Mouse (Mus musculus) CH12F3 (cell line): ENCODE data around the gene Usp32.

Experiments used
- in situ Hi-C: fragments of 300-500 bp; cut with MboI; formaldehyde crosslinking; loops from 2 replicates; pipeline ENCODE4 v1.14.3; 2020; ENCODE audit warnings: low sequenced_read_pairs

Gene Usp32

DNA sequence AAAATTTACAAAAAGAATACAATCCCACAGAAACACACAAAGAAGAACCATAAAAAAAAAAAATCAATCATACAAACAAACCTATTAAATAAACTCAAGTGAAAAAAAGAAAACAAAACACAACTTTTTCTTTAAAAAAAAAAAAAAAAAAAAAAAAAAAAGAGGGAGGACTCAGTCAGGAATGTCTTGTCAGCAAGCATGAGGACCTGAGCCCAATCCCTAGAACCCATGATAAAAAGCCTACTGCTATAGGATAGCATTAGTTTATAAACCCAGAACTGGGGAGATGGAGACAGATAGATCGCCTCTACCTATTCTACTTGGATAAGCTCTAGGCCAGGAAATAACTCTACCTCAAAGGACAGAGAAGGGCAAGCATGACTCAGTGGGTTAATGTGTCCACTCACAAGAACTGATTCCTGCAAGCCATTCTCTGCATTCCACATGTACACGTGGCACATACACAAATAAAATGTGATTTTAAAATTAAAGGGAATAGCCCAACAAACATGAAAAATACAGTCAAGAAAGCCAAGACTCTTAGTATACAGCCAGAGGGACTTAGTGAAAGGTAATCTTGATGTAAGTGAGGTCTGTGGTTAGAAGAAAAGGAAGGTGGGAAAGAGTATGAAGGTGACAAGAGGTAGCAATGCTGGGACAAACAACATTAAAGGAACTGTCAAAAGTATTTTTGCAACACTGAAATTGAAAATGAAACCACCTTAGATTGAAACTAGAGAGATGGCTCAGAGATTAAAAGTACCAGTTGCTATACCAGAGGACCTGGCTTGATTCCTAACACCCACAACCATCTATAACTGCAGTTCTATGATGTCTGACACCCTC, 13.5 kb downstream of the Usp32 start:
- in situ Hi-C loops: no loop called here

- in situ Hi-C loops: no loop called here
Observed at GRCm38 (mm10) chr11:85123267-85123992, 16.5 kb downstream of the Usp32 start.

GRCm38 (mm10) chr11:85122073-85122472, 17.9 kb downstream of the Usp32 start:
- in situ Hi-C loops: no loop called here

DNA sequence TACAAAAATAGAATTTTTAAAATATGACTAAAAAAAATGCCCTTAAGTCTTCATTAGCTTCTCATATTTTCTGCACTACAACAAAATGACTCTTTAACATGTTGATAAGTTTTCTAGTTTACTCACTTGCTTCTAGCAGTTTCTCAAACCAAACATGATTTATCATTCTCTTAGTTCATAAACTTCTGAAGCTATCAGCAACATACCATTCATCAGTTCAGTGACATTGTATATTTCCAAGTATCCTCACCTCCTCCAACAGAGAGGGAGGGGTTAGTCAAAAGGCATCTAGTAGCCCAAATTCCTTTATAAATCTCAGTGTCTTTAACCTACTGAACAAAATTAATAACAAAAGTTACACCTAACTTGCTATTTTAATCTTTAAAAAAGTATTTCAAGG, 22.8 kb downstream of the Usp32 start:
- in situ Hi-C loops: no loop called here

- in situ Hi-C loops: no loop called here
Observed at GRCm38 (mm10) chr11:85116084-85116844, 23.7 kb downstream of the Usp32 start.

GRCm38 (mm10) chr11:85109957-85110356, 30.0 kb downstream of the Usp32 start:
- in situ Hi-C loops: no loop called here

DNA sequence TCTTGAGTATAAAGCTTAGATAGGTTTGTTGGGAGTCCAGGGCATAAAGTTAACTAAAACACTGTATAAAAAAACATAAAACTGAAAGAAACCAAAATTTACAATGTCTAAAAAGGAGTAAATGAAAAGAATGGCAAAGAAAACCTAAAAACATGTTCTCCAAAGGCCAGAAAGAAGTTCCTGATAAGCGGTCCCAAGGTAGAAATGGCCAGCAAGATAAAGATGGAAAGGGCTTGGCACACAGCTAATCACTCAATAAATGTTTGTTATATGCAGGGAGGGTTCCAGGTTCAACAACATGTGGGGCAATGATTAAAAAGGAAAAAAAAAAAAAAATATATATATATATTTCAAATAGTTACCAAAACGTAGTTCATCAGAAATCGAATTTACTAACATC, 32.7 kb downstream of the Usp32 start:
- in situ Hi-C loops: no loop called here

DNA sequence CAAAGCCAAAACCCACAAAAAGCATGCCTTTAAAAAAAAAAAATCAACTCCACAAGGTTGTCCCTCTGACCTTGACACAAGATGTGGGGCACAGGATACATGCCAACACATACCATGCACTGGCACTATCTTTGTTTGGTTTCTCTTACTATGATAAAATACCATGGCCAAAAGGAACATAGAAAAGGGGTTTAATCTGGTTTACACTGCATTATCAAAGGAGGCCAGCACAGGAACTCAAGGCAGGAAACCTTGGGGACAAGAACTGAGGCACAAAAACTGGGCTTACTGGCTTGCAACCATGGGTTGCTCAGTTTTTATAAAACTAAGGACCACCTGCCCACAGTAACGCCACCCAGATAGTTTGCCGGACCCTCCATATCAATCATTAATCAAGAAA, 34.1 kb downstream of the Usp32 start:
- in situ Hi-C loops: no loop called here

GRCm38 (mm10) chr11:85103763-85104162, 36.2 kb downstream of the Usp32 start:
- in situ Hi-C loops: no loop called here

- in situ Hi-C loops: no loop called here
Observed at GRCm38 (mm10) chr11:85095116-85095515, 44.8 kb downstream of the Usp32 start.

- in situ Hi-C loops: no loop called here
Observed at GRCm38 (mm10) chr11:85086253-85086652, 53.7 kb downstream of the Usp32 start.

- in situ Hi-C loops: no loop called here
Observed at GRCm38 (mm10) chr11:85067871-85068270, 72.1 kb downstream of the Usp32 start.

- in situ Hi-C loops: no loop called here
Observed at GRCm38 (mm10) chr11:85058562-85058961, 81.4 kb downstream of the Usp32 start.

- in situ Hi-C loops: no loop called here
Observed at GRCm38 (mm10) chr11:85057544-85057943, 82.4 kb downstream of the Usp32 start.

- in situ Hi-C loops: no loop called here
Observed at GRCm38 (mm10) chr11:85056901-85057300, 83.1 kb downstream of the Usp32 start.

GRCm38 (mm10) chr11:85055561-85055960, 84.4 kb downstream of the Usp32 start:
- in situ Hi-C loops: no loop called here

DNA sequence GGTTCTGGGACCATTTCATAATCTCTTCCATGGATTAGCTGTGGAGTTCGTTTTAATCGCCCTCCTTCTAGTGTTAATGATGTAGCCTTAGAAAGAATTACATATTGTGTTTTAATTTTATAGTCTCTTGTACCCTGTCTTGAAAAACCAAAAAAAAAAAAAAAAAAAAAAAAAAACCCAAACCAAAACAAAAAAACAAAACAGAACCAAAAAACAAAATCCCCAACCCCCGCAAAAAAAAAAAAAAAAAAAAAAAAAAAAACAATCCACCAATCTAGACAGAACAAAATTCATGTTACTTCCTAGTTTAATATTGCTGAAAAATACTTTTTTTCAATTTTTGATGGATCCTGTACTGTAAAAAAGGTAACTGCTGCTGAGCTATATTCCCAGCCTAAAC, 100.7 kb downstream of the Usp32 start:
- in situ Hi-C loops: no loop called here

DNA sequence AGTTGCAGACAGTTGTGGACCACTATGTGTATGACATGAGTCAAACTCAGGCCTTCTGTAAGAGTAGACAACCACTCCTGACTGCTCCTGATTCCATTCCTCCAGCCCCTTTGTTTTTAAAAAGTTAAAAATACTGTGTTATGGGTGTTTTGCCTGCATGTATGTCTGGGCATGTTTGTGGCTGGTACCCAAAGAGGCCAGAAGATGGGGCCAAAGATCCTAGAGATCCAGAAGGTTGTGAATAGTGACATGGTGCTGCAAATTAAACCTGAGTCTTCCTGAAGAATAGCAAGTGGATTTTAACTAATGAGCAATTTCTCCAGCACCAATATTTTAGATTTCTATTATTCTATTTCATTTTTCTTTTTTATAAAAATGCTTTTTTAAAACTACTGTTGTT, 126.8 kb downstream of the Usp32 start:
- in situ Hi-C loops: no loop called here

GRCm38 (mm10) chr11:85003566-85003965, 136.4 kb downstream of the Usp32 start:
- in situ Hi-C loops: no loop called here

DNA sequence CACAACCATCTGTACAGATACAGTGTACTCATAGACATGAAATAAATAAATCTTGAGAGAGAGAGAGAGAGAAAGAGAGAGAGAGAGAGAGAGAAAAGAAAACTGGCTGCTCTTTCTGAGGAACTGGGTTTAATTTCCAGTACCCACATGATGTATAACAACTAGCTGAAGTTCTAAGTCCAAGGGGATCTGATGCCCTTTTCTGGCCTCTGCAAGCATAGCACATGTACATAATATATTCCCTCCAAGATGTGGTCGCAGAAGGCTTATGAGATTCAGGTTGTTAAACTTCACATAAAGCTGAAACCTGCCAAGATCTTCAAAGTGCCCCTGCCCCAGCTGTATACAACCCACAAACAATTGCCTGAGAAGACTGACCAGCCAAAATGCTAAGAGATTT, 144.7 kb downstream of the Usp32 start:
- in situ Hi-C loops: no loop called here

GRCm38 (mm10) chr11:84992996-84993395, 147.0 kb downstream of the Usp32 start:
- in situ Hi-C loops: no loop called here
